Mouse (Mus musculus) bone marrow, adult 2 months (tissue): ENCODE measurements at regions not wholly inside any gene's neighbourhood (a gene's known extent, or its start where the extent isn't known, plus 50 kb on each side); places are given as distances from the start of the nearest gene placed in this dataset.

Experiments
- CTCF ChIP-seq: fragments of 200-500 bp; IDR thresholded peaks from 2 replicates; pipeline ENCODE4 v1.5.1; 2011; ENCODE audit warnings: low read length, control low read depth; ENCODE audit not compliant: control insufficient read depth, insufficient read depth
- POLR2A ChIP-seq: fragments of 200-500 bp; IDR thresholded peaks from 2 replicates; pipeline ENCODE4 v1.6.1; 2011; ENCODE audit warnings: low read depth, mild to moderate bottlenecking, control low read depth, low read length, borderline replicate concordance; ENCODE audit not compliant: control insufficient read depth

DNA sequence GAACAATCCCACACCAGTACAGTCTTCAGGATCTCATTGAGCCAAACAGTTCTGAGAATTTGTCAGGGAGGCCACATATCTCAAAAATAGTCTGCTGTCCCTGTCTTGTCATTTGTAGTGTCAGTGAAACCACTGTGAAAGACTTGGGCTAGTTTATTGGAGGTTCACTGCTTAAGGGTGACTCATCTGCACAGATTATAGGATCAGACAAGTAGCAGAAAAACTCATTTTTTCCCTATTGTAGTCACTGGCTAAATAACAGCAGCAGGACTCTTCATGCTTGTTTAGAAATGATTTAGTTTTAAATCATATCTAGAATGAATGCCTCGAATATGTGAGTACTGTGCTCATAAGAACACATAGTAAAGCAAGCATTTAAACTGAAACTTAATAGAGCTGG lies 475.2 kb upstream of the Marcks start:
- TF ChIP-seq CTCF (no peak), POLR2A (no peak)
